Mouse (Mus musculus): ENCODE results near the gene Xirp1.
"Not testable (repeated sequence)": the region's sequence is repeated elsewhere in the genome, so short reads cannot be mapped to it uniquely, and the experiment has no call there.

Gene Xirp1

GRCm38 (mm10) chr9:120016956-120017355 is 6.4 kb downstream of the Xirp1 start:
- no peak for DNase-seq

GRCm38 (mm10) chr9:120014828-120015227 is 8.6 kb downstream of the Xirp1 start:
- DNase-seq, result no peak

- no peak for DNase-seq
Measured at GRCm38 (mm10) chr9:120013251-120013820, 10.1 kb downstream of the Xirp1 start.

- DNase-seq, result no peak
Measured at GRCm38 (mm10) chr9:120012781-120013180, 10.6 kb downstream of the Xirp1 start.

GRCm38 (mm10) chr9:120012161-120012560 is 11.2 kb downstream of the Xirp1 start:
- DNase-seq, result not testable (repeated sequence)

GRCm38 (mm10) chr9:120011533-120011932 is 11.9 kb downstream of the Xirp1 start:
- peak; percentile 90 for DNase-seq

- peak; percentile 96 for DNase-seq
Measured at GRCm38 (mm10) chr9:120010781-120011511, 12.5 kb downstream of the Xirp1 start.

GRCm38 (mm10) chr9:120009871-120010270 is 13.5 kb downstream of the Xirp1 start:
- no peak for DNase-seq

- no peak for DNase-seq
Measured at GRCm38 (mm10) chr9:120009226-120009841, 14.1 kb downstream of the Xirp1 start.

GRCm38 (mm10) chr9:120007833-120008232 is 15.6 kb downstream of the Xirp1 start:
- no peak for DNase-seq

- DNase-seq, result no peak
Measured at GRCm38 (mm10) chr9:120005936-120006335, 17.5 kb downstream of the Xirp1 start.

GRCm38 (mm10) chr9:120002893-120003292 is 20.5 kb downstream of the Xirp1 start:
- DNase-seq, result no peak

GRCm38 (mm10) chr9:120001945-120002725 is 21.3 kb downstream of the Xirp1 start:
- no peak for DNase-seq

- no peak for DNase-seq
Measured at GRCm38 (mm10) chr9:120000761-120001160, 22.6 kb downstream of the Xirp1 start.

- DNase-seq, result no peak
Measured at GRCm38 (mm10) chr9:119999636-120000035, 23.8 kb downstream of the Xirp1 start.

GRCm38 (mm10) chr9:119998776-119999175 is 24.6 kb downstream of the Xirp1 start:
- DNase-seq, result no peak

- no peak for DNase-seq
Measured at GRCm38 (mm10) chr9:119996080-119996479, 27.3 kb downstream of the Xirp1 start.

GRCm38 (mm10) chr9:119994207-119994606 is 29.2 kb downstream of the Xirp1 start:
- no peak for DNase-seq

- DNase-seq, result no peak
Measured at GRCm38 (mm10) chr9:119993092-119993844, 30.1 kb downstream of the Xirp1 start.

GRCm38 (mm10) chr9:119991310-119991709 is 32.1 kb downstream of the Xirp1 start:
- no peak for DNase-seq

- no peak for DNase-seq
Measured at GRCm38 (mm10) chr9:119988304-119988703, 35.1 kb downstream of the Xirp1 start.

- DNase-seq, result no peak
Measured at GRCm38 (mm10) chr9:119985881-119986574, 37.4 kb downstream of the Xirp1 start.
